Mouse (Mus musculus): ENCODE data around the gene BC037034. TPM values are rescaled to one million over a fixed set of nuclear protein-coding genes. Genes with fewer than 3 reads are reported as not detected.

The BC037034 gene
- polyA plus RNA-seq, 1 experiment from 2014 or later: 2.3 TPM

DNA sequence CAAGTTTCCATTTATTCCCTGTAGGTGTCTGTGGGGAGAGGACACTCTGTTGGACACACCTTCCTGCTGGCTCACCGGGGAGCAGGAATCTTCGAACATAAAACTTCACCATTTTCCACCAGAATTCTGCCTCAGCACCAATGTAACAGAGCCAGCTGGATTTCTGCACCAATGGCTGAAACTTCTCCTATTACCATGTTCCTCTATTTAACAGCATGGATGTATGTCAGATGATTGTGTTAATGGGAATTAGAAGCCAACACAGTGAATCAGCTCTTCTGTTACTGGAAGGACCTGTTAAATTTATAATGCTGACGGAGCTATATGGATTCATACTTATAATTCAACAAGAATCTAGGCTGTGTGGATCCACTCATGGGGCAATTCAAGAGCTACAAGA, 34.3 kb downstream of the BC037034 start:
- Histone ChIP-seq H3K4me1 (ENCODE audit: insufficient read depth) (peaks cover 13% of the 10 kb centered on the region), H3K9me3 (ENCODE audit: low read length) (no peaks in the 10 kb centered on the region), H3K36me3 (replicated peaks; ENCODE audit: insufficient read depth, low read length) (no peaks in the 10 kb centered on the region), H3K27ac (ENCODE audit: low read depth) (no peak overlapping the region), H3K27me3 (ENCODE audit: insufficient read depth, low read length) (no peaks in the 10 kb centered on the region), H3K4me2 (ENCODE audit: low read depth, low read length) (no peak overlapping the region), H3K9ac (replicated peaks) (no peak overlapping the region), H3K4me3 (ENCODE audit: low read depth, low read length) (no peak overlapping the region)
- WGBS (ENCODE audit: insufficient replicate concordance): 78% methylated on average over 3 of the region's 3 CpGs
- TF ChIP-seq EP300 (IDR thresholded peaks at IDR 0.05; ENCODE audit: low read depth): no peak
- no peak for TF ChIP-seq CTCF (IDR thresholded peaks at IDR 0.05; ENCODE audit: low read depth)
- DNase-seq (no peak), ATAC-seq (no peak)

- no peak overlapping the region for H3K4me2 ChIP-seq (ENCODE audit: low read depth, low read length)
- H3K4me3 ChIP-seq (ENCODE audit: low read depth, low read length): no peak overlapping the region
- H3K36me3 ChIP-seq (replicated peaks; ENCODE audit: insufficient read depth, low read length): no peaks in the 10 kb centered on the region
- WGBS (ENCODE audit: insufficient replicate concordance): 36% methylated on average over 3 of the region's 3 CpGs
- H3K9me3 ChIP-seq (ENCODE audit: low read length): no peaks in the 10 kb centered on the region
- TF ChIP-seq EP300 (IDR thresholded peaks at IDR 0.05; ENCODE audit: low read depth): no peak
- TF ChIP-seq CTCF (IDR thresholded peaks at IDR 0.05; ENCODE audit: low read depth): peak; percentile 61
- ATAC-seq: no peak
- no peak overlapping the region for H3K9ac ChIP-seq (replicated peaks)
- H3K27me3 ChIP-seq (ENCODE audit: insufficient read depth, low read length): no peaks in the 10 kb centered on the region
- peak; percentile 39 for DNase-seq
- H3K4me1 ChIP-seq (ENCODE audit: insufficient read depth): peaks cover 4% of the 10 kb centered on the region
- H3K27ac ChIP-seq (ENCODE audit: low read depth): no peak overlapping the region
These were observed 35.8 kb downstream of the BC037034 start for GRCm38 (mm10) chr5:138228026-138228425.

DNA sequence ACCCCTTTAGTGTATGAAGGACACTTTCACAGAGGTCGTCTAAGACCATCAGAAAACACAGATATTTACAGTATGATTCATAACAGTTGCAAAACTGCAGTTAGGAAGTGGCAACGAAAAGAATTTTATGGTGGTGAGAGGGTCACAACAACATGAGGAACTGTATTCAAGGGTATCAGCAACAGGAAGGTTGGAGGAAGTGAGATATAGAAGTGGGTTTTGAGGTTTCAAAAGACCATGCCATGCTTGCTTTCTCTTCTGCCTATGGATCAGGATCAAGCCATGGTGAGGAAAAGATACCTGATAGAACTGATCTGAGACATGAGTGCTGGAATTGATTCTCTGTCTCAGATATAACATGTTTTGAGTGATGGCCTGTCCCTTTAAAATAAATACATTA, 36.5 kb downstream of the BC037034 start:
- H3K9ac ChIP-seq (replicated peaks): no peak overlapping the region
- H3K4me3 ChIP-seq (ENCODE audit: low read depth, low read length): no peak overlapping the region
- no peak overlapping the region for H3K4me2 ChIP-seq (ENCODE audit: low read depth, low read length)
- H3K36me3 ChIP-seq (replicated peaks; ENCODE audit: insufficient read depth, low read length): no peaks in the 10 kb centered on the region
- DNase-seq (no peak), ATAC-seq (no peak)
- H3K27ac ChIP-seq (ENCODE audit: low read depth): no peak overlapping the region
- no peaks in the 10 kb centered on the region for H3K27me3 ChIP-seq (ENCODE audit: insufficient read depth, low read length)
- peaks cover 4% of the 10 kb centered on the region for H3K4me1 ChIP-seq (ENCODE audit: insufficient read depth)
- TF ChIP-seq CTCF (IDR thresholded peaks at IDR 0.05; ENCODE audit: low read depth) (no peak), EP300 (IDR thresholded peaks at IDR 0.05; ENCODE audit: low read depth) (peak; percentile 39; the same call in 1 of the 2 replicates)
- 21% methylated on average over 2 of the region's 2 CpGs for WGBS (ENCODE audit: insufficient replicate concordance)
- no peaks in the 10 kb centered on the region for H3K9me3 ChIP-seq (ENCODE audit: low read length)

GRCm38 (mm10) chr5:138226491-138226890, 37.3 kb downstream of the BC037034 start:
- no peaks in the 10 kb centered on the region for H3K36me3 ChIP-seq (replicated peaks; ENCODE audit: insufficient read depth, low read length)
- no peak overlapping the region for H3K4me3 ChIP-seq (ENCODE audit: low read depth, low read length)
- no peak overlapping the region for H3K9ac ChIP-seq (replicated peaks)
- WGBS (ENCODE audit: insufficient replicate concordance): 47% methylated on average over 4 of the region's 4 CpGs
- ATAC-seq (no peak), DNase-seq (no peak)
- H3K9me3 ChIP-seq (ENCODE audit: low read length): no peaks in the 10 kb centered on the region
- no peak overlapping the region for H3K27ac ChIP-seq (ENCODE audit: low read depth)
- H3K4me1 ChIP-seq (ENCODE audit: insufficient read depth): peaks cover 4% of the 10 kb centered on the region
- TF ChIP-seq CTCF (IDR thresholded peaks at IDR 0.05; ENCODE audit: low read depth): no peak
- TF ChIP-seq EP300 (IDR thresholded peaks at IDR 0.05; ENCODE audit: low read depth): no peak
- no peaks in the 10 kb centered on the region for H3K27me3 ChIP-seq (ENCODE audit: insufficient read depth, low read length)
- H3K4me2 ChIP-seq (ENCODE audit: low read depth, low read length): no peak overlapping the region

DNA sequence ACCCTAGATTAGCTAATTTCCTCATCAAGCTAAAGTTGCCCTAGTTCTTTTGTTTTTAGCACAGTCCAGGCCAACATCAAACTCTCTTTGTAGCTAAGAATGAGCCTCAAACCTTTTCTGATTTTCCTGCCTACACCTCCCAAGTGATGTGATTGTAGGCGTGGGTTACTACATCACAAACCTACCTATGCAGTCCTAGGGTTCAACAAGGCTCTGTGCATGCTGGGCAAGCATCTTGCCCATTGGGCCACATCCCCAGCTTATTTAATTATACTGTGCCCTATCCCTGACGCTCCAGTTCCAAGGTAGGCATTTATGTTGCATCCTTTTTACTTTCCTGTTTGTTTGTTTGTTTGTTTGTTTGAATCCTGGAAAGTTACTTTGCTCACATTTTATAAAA, 38.1 kb downstream of the BC037034 start, which contains the start of gene Nxpe5:
TSS of gene Nxpe5 (plus strand) at position 199 of the 400 bp plus-strand sequence.
- ATAC-seq: no peak
- Histone ChIP-seq H3K4me1 (ENCODE audit: insufficient read depth) (peaks cover 4% of the 10 kb centered on the region), H3K4me3 (ENCODE audit: low read depth, low read length) (no peak within 1 kb of the TSS), H3K27me3 (ENCODE audit: insufficient read depth, low read length) (no peaks in the 10 kb centered on the region), H3K9me3 (ENCODE audit: low read length) (no peaks in the 10 kb centered on the region), H3K4me2 (ENCODE audit: low read depth, low read length) (no peak within 1 kb of the TSS), H3K9ac (replicated peaks) (no peak within 1 kb of the TSS), H3K36me3 (replicated peaks; ENCODE audit: insufficient read depth, low read length) (no peaks in the 10 kb centered on the region), H3K27ac (ENCODE audit: low read depth) (no peak within 1 kb of the TSS)
- WGBS (ENCODE audit: insufficient replicate concordance): 53% methylated on average over 2 of the region's 2 CpGs
- TF ChIP-seq CTCF (IDR thresholded peaks at IDR 0.05; ENCODE audit: low read depth): no peak
- no peak for TF ChIP-seq EP300 (IDR thresholded peaks at IDR 0.05; ENCODE audit: low read depth)
- no peak for DNase-seq

DNA sequence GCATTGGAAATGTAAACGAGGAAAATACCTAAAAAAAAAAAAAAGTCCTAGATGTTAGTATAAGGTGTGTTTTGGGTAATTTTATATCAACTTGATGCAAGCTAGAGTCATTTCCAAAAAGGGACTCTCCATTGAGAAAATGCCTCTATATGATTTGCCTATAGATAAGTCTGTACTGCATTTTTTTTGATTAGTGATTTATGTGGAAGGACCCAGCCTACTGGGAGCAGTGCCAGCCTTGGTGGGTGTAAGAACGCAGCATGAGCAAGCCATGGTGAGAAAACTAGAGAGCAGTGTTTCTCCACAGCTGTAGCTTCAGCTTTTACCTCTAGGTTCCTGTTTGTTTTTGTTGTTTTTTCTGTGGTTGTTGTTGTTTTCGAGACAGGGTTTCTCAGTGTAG, 40.5 kb downstream of the BC037034 start:
- H3K27me3 ChIP-seq (ENCODE audit: insufficient read depth, low read length): no peaks in the 10 kb centered on the region
- no peaks in the 10 kb centered on the region for H3K36me3 ChIP-seq (replicated peaks; ENCODE audit: insufficient read depth, low read length)
- peaks cover 4% of the 10 kb centered on the region; the same call in 1 of the 2 replicates for H3K4me1 ChIP-seq (ENCODE audit: insufficient read depth)
- DNase-seq (no peak), ATAC-seq (no peak)
- H3K4me2 ChIP-seq (ENCODE audit: low read depth, low read length): no peak overlapping the region
- TF ChIP-seq EP300 (IDR thresholded peaks at IDR 0.05; ENCODE audit: low read depth) (no peak), CTCF (IDR thresholded peaks at IDR 0.05; ENCODE audit: low read depth) (no peak)
- WGBS (ENCODE audit: insufficient replicate concordance): 52% methylated on average over 3 of the region's 3 CpGs
- no peaks in the 10 kb centered on the region for H3K9me3 ChIP-seq (ENCODE audit: low read length)
- no peak overlapping the region for H3K9ac ChIP-seq (replicated peaks)
- no peak overlapping the region for H3K4me3 ChIP-seq (ENCODE audit: low read depth, low read length)
- H3K27ac ChIP-seq (ENCODE audit: low read depth): no peak overlapping the region

DNA sequence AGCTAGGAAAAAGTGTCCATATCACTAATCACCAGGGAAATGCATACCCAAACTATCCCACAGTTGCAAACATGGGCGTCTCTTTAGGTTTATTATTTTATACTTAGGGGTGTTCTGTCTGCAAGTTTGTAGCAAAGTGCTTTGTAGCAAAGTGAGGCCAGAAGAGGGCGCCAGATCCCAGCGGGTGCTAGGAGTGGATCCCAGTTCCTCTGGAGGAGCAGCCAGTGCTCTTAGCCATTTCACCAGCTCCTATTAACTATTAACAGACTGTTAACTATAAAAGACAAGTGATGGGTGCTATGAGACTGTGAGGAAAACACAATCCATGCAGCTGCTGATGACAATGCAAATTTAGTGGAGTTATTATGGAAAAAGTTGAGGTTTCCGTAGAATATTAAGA, 41.7 kb downstream of the BC037034 start:
- Histone ChIP-seq H3K4me3 (ENCODE audit: low read depth, low read length) (no peak overlapping the region), H3K4me1 (ENCODE audit: insufficient read depth) (peaks cover 4% of the 10 kb centered on the region; the same call in 1 of the 2 replicates), H3K36me3 (replicated peaks; ENCODE audit: insufficient read depth, low read length) (no peaks in the 10 kb centered on the region), H3K9ac (replicated peaks) (no peak overlapping the region), H3K4me2 (ENCODE audit: low read depth, low read length) (no peak overlapping the region), H3K9me3 (ENCODE audit: low read length) (no peaks in the 10 kb centered on the region), H3K27me3 (ENCODE audit: insufficient read depth, low read length) (no peaks in the 10 kb centered on the region), H3K27ac (ENCODE audit: low read depth) (no peak overlapping the region)
- 21% methylated on average over 4 of the region's 4 CpGs for WGBS (ENCODE audit: insufficient replicate concordance)
- ATAC-seq (peak; percentile 57), DNase-seq (peak; percentile 87)
- peak; percentile 90 for TF ChIP-seq CTCF (IDR thresholded peaks at IDR 0.05; ENCODE audit: low read depth)
- no peak for TF ChIP-seq EP300 (IDR thresholded peaks at IDR 0.05; ENCODE audit: low read depth)
